9 mouse cellular contexts compared by ENCODE assay signal in the genomic region with DNA sequence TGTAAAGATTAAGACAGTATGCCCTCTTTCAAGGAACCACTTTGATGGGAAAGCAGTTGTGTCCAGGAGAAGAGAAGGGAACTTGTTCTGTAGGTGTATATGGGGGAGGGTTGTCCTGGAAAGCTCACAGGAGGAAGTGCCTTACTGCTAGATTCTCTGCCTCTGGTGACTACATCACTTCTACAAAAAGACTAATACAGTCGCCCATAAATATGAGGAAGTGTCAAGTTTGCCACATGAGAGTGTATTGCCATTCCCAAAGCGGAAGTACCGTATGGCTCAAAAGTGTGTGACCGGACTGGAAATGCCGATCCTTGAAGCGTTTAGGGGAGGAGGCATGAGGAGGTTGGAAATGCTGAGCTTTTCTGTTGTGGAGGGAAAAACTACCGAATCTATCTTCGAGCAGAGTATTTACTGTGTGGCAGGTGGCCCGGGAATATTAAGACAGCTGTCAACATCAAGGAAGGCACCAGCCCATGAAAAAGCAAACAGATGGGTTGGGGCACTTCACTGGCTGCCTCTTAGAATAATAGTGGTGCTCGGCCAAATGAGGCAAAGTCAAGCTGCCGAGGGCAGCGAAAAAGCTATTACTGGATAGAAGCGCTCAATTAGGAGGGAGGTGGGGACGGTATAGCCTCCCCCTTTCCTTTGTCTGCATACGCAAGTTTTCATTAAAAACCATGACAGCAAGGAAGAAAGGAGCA. TPM values are rescaled to one million over a fixed set of nuclear protein-coding genes. Genes with fewer than 3 reads are reported as not detected.
DNase-seq lines count a peak whose midpoint lies in the region; ATAC-seq and TF ChIP-seq lines count a peak whose summit lies in the region.
"Had no signal": no experiment of that assay in that cellular context is flagged by ENCODE, and none has a peak within 500 bp of the region (broad histone marks: within the 10 kb centered on the region; RNA-seq: fewer than 3 reads in every experiment).

No protein-coding gene starts in this region.

- TF ChIP-seq EP300 in heart, adult 2 months (IDR thresholded peaks at IDR 0.05; ENCODE audit: insufficient read depth, low read depth, low read length), result no peak

- no peak for TF ChIP-seq CTCF in heart, adult 2 months (IDR thresholded peaks at IDR 0.05)
- no peak for TF ChIP-seq CTCF in kidney, adult 2 months (conservative IDR thresholded peaks at IDR 0.05; ENCODE audit: insufficient read depth, insufficient read length, low read depth, low read length)

- H3K79me2 ChIP-seq in heart, adult 2 months (replicated peaks; ENCODE audit: control insufficient read depth, insufficient read depth, low read length), result no peaks in the 10 kb centered on the region

- WGBS in kidney, embryonic 16.5 days, result 26% methylated on average over 15 of the region's 15 CpGs
- 22% methylated on average over 15 of the region's 15 CpGs for WGBS in hindbrain, embryonic 16.5 days
- 25% methylated on average over 15 of the region's 15 CpGs for WGBS in neural tube, embryonic 11.5 days
- WGBS in heart, adult 2 months, result 81% methylated on average over 15 of the region's 15 CpGs
- 23% methylated on average over 15 of the region's 15 CpGs for WGBS in kidney, adult 2 months

- H3K4me1 ChIP-seq in kidney, embryonic 16.5 days (ENCODE audit: insufficient read depth, low read length), result peaks cover 11% of the 10 kb centered on the region
- peaks cover 3% of the 10 kb centered on the region; the same call in 1 of the 2 replicates for H3K4me1 ChIP-seq in hindbrain, embryonic 16.5 days (ENCODE audit: control insufficient read depth, insufficient read depth, low read depth, low read length)
- no peaks in the 10 kb centered on the region for H3K4me1 ChIP-seq in neural tube, embryonic 11.5 days (ENCODE audit: control insufficient read depth, insufficient read depth, low read length)
- H3K4me1 ChIP-seq in heart, adult 2 months (ENCODE audit: control insufficient read depth, insufficient read depth, low read length), result peaks cover 1% of the 10 kb centered on the region; the same call in 1 of the 2 replicates
- peaks cover 6% of the 10 kb centered on the region; the same call in 1 of the 2 replicates for H3K4me1 ChIP-seq in kidney, adult 2 months (ENCODE audit: control insufficient read depth, insufficient read depth, low read length)

- no peak overlapping the region for H3K4me3 ChIP-seq in kidney, embryonic 16.5 days (ENCODE audit: low read length)
- peak overlapping the region; percentile 29 for H3K4me3 ChIP-seq in hindbrain, embryonic 16.5 days (ENCODE audit: low read length)
- H3K4me3 ChIP-seq in neural tube, embryonic 11.5 days (ENCODE audit: low read depth, low read length), result no peak overlapping the region
- no peak overlapping the region for H3K4me3 ChIP-seq in heart, adult 2 months
- H3K4me3 ChIP-seq in kidney, adult 2 months (ENCODE audit: insufficient read depth, low read depth, low read length), result no peak overlapping the region

- no peaks in the 10 kb centered on the region for H3K27me3 ChIP-seq in kidney, embryonic 16.5 days (ENCODE audit: insufficient read depth, low read length)
- H3K27me3 ChIP-seq in hindbrain, embryonic 16.5 days (replicated peaks; ENCODE audit: control insufficient read depth, insufficient read depth, low read length), result no peaks in the 10 kb centered on the region
- H3K27me3 ChIP-seq in neural tube, embryonic 11.5 days (ENCODE audit: control insufficient read depth, insufficient read depth, low read length), result no peaks in the 10 kb centered on the region
- H3K27me3 ChIP-seq in heart, adult 2 months (ENCODE audit: control insufficient read depth, insufficient read depth, low read length), result no peaks in the 10 kb centered on the region
- no peaks in the 10 kb centered on the region for H3K27me3 ChIP-seq in kidney, adult 2 months (replicated peaks; ENCODE audit: control insufficient read depth, insufficient read depth, low read length)

- no peak for TF ChIP-seq POLR2A in heart, adult 2 months (IDR thresholded peaks at IDR 0.05; ENCODE audit: insufficient read depth, low read depth, low read length)
- no peak for TF ChIP-seq POLR2A in kidney, adult 2 months (IDR thresholded peaks at IDR 0.05; ENCODE audit: low read depth, low read length)

- intact Hi-C loops in heart, adult 2 months (cut with DNase I), result loop anchor here (5.0 kb wide), 1 partner anchor 132 kb away; the partner anchor contains the start of gene Riox2

- H3K9me3 ChIP-seq in kidney, embryonic 16.5 days (ENCODE audit: low read length), result peaks cover 3% of the 10 kb centered on the region; the same call in 1 of the 2 replicates
- no peaks in the 10 kb centered on the region for H3K9me3 ChIP-seq in hindbrain, embryonic 16.5 days (ENCODE audit: control insufficient read depth, low read length)
- H3K9me3 ChIP-seq in neural tube, embryonic 11.5 days (ENCODE audit: control insufficient read depth, low read length), result no peaks in the 10 kb centered on the region

- H3K27ac ChIP-seq in kidney, embryonic 16.5 days (ENCODE audit: low read length), result peak overlapping the region; percentile 38; the same call in 1 of the 2 replicates
- H3K27ac ChIP-seq in hindbrain, embryonic 16.5 days (ENCODE audit: low read depth, low read length), result peak overlapping the region; percentile 44; the same call in 1 of the 2 replicates
- peak overlapping the region; percentile 42; the same call in 1 of the 2 replicates for H3K27ac ChIP-seq in neural tube, embryonic 11.5 days (ENCODE audit: low read depth, low read length)
- no peak overlapping the region for H3K27ac ChIP-seq in heart, adult 2 months
- no peak overlapping the region for H3K27ac ChIP-seq in kidney, adult 2 months (ENCODE audit: insufficient read depth, low read depth, low read length)
- H3K27ac ChIP-seq: liver, embryonic 14.5 days had no signal

- peak overlapping the region; percentile 32 for H3K4me2 ChIP-seq in kidney, embryonic 16.5 days (replicated peaks; ENCODE audit: low read depth, low read length)
- H3K4me2 ChIP-seq in hindbrain, embryonic 16.5 days (ENCODE audit: low read length), result peak overlapping the region; percentile 64
- H3K4me2 ChIP-seq in neural tube, embryonic 11.5 days (ENCODE audit: low read depth), result peak overlapping the region; percentile 28

- H3K36me3 ChIP-seq in kidney, embryonic 16.5 days (ENCODE audit: insufficient read depth, low read length), result no peaks in the 10 kb centered on the region
- H3K36me3 ChIP-seq in hindbrain, embryonic 16.5 days (ENCODE audit: control insufficient read depth, insufficient read depth, low read length), result no peaks in the 10 kb centered on the region
- no peaks in the 10 kb centered on the region for H3K36me3 ChIP-seq in neural tube, embryonic 11.5 days (ENCODE audit: control insufficient read depth, insufficient read depth, low read length)
- no peaks in the 10 kb centered on the region for H3K36me3 ChIP-seq in heart, adult 2 months (ENCODE audit: control insufficient read depth, insufficient read depth, low read length)
- H3K36me3 ChIP-seq in kidney, adult 2 months (ENCODE audit: control insufficient read depth, insufficient read depth, low read length), result no peaks in the 10 kb centered on the region

- no peak for DNase-seq in kidney, postnatal 36 days
- peak; percentile 28 for DNase-seq in c-Kit-positive CD71-negative TER-119-negative erythroid progenitor cells, embryonic 14.5 days (ENCODE audit: low read depth)
- DNase-seq in neural tube, embryonic 11.5 days (ENCODE audit: low spot score), result peak; percentile 57
- no peak for DNase-seq in heart, adult 2 months
- no peak for DNase-seq in right cerebral cortex, postnatal 4 days
- no peak for DNase-seq in kidney, adult 2 months

- no peak overlapping the region for H3K9ac ChIP-seq in kidney, embryonic 16.5 days (replicated peaks; ENCODE audit: low read length)
- no peak overlapping the region; the same call in 1 of the 2 replicates for H3K9ac ChIP-seq in hindbrain, embryonic 16.5 days (ENCODE audit: low read depth, low read length)
- H3K9ac ChIP-seq in neural tube, embryonic 11.5 days (ENCODE audit: low read length), result no peak overlapping the region
- H3K9ac ChIP-seq in heart, adult 2 months (ENCODE audit: low read depth, low read length), result no peak overlapping the region
- H3K9ac ChIP-seq: liver, embryonic 14.5 days had no signal

- peak; percentile 55 for ATAC-seq in kidney, embryonic 16.5 days (ENCODE audit: low FRiP score, low TSS enrichment)
- ATAC-seq in hindbrain, embryonic 16.5 days, result peak; percentile 81
- peak; percentile 61 for ATAC-seq in neural tube, embryonic 11.5 days (ENCODE audit: insufficient read depth, low FRiP score, low TSS enrichment)

RNA-seq across cellular contexts. Expression of gene Crybg3, which starts 3.5 kb away (rescaled TPM):
- polyA plus RNA-seq in kidney, embryonic 16.5 days (2015; fragmentation: Nextera tagmentation; extraction: Ambion mirVana), result 7.6 and 8.7 TPM in 2 replicates
- polyA plus RNA-seq in hindbrain, embryonic 16.5 days (2015; fragmentation: Nextera tagmentation; extraction: Ambion mirVana), result 2.0 and 3.0 TPM in 2 replicates
- 7.3 and 7.8 TPM in 2 replicates for polyA plus RNA-seq in neural tube, embryonic 11.5 days (2014; fragmentation: Nextera tagmentation; extraction: Ambion mirVana)
- total RNA-seq in heart, adult 2 months (2021), result 10 to 100 TPM; 65.0 to 74.7 TPM
- 14.9 and 22.7 TPM in 2 replicates for polyA plus RNA-seq in heart, adult 2 months (2012; rRNA removed)
- polyA plus RNA-seq in kidney, adult 2 months (2012; rRNA removed), result 4.1 and 4.7 TPM in 2 replicates

RNA-seq across cellular contexts. Expression of gene Arl6, which starts 35.0 kb away (rescaled TPM):
- 34.8 and 38.7 TPM in 2 replicates for polyA plus RNA-seq in kidney, embryonic 16.5 days (2015; fragmentation: Nextera tagmentation; extraction: Ambion mirVana)
- 56.7 and 68.3 TPM in 2 replicates for polyA plus RNA-seq in hindbrain, embryonic 16.5 days (2015; fragmentation: Nextera tagmentation; extraction: Ambion mirVana)
- 47.5 and 50.0 TPM in 2 replicates for polyA plus RNA-seq in neural tube, embryonic 11.5 days (2014; fragmentation: Nextera tagmentation; extraction: Ambion mirVana)
- total RNA-seq in heart, adult 2 months (2021), result 1 to 10 TPM; 3.7 to 4.2 TPM
- 1.9 and 3.4 TPM in 2 replicates for polyA plus RNA-seq in heart, adult 2 months (2012; rRNA removed)
- polyA plus RNA-seq in kidney, adult 2 months (2012; rRNA removed), result 6.8 and 8.1 TPM in 2 replicates

Comparison
In these comparisons a context has a peak if more than half of its experiments do, and no peak if none do; other contexts are left out.
1. H3K27ac ChIP-seq: peak in kidney, embryonic 16.5 days (single experiment), hindbrain, embryonic 16.5 days (single experiment) and neural tube, embryonic 11.5 days (single experiment); none in heart, adult 2 months (single experiment) and kidney, adult 2 months (single experiment).
2. DNase-seq: peak in c-Kit-positive CD71-negative TER-119-negative erythroid progenitor cells, embryonic 14.5 days (single experiment) and neural tube, embryonic 11.5 days (single experiment); none in kidney, postnatal 36 days (0 of 2), heart, adult 2 months (0 of 2), right cerebral cortex, postnatal 4 days (single experiment) and kidney, adult 2 months (single experiment).
3. Peak in every context shown above with its lines, with median percentiles within 50 percentile points of each other: ATAC-seq and H3K4me2 ChIP-seq.